Mouse (Mus musculus) frontal cortex, adult 2 months (tissue): ENCODE measurements around the gene Jmjd8. TPM values are rescaled to one million over a fixed set of nuclear protein-coding genes. Genes with fewer than 3 reads are reported as not detected.
"Not testable (repeated sequence)": the region's sequence is repeated elsewhere in the genome, so short reads cannot be mapped to it uniquely, and the experiment has no call there.

Source experiments
- DNase-seq, 2 experiments: peaks; one replicate each; pipeline ENCODE4 v3.0.0; 2022; ENCODE audit warnings: low spot score in 1 of 2; ENCODE audit errors: extremely low spot score in 1 of 2
- polyA plus RNA-seq: library from polyadenylated mRNA; depleted of rRNA; stranded (reverse); fragments of >200 nt; gene quantifications from 2 replicates; pipeline ENCODE4 v1.2.3, GENCODE M21; 2012

The Jmjd8 gene
- polyA plus RNA-seq, 1 experiment = 65.6 TPM

DNA sequence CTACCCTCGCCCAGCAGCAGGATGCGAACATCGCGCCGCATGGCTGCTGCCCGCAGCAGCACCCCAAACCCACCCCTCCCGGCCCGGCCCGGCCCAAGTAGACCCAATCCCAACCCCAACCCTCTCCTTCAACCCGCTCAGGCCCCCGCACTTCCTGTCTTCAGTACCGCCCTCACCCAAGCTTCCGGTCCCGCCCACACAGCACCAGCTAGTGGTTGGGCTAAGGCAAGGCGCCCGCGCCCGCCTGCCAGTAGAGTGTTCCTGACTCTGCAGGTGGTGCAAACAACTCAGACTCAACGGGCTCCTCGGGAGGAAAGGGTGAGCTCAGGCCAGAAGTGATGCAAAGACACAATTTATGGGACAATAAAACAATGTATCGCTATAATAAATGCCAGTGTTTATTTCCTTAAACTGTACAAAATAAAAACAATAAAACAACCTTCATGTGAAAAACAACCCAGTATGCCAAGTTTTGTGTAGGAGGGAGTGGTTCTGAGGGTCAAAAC, 15.8 kb downstream of the Jmjd8 start, which contains the start of gene Rhot2:
Gene Rhot2, minus strand, starts transcription at position 456 of the 506 bp plus-strand sequence.
- peak; percentile 87 to 97 for DNase-seq

DNA sequence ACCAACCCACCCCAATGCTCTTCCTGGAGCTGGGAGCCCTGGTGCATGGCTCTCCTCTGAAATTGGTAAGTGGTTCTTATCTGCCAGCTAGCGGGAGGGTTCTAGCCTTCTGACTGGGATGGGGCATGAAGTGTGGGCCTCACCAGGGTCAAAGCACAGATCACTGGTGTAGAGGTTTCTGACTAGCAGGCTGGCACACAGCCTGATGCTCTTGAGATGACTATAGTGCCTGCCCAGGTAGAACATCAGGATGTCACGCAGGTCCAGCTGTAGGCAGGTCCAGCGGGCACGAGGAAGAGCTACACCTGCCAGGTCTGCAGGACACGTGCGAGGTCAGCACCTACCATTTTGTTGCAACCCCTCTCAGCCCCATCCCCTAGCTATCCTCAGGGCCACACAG, 31.6 kb downstream of the Jmjd8 start:
- no peak for DNase-seq

DNA sequence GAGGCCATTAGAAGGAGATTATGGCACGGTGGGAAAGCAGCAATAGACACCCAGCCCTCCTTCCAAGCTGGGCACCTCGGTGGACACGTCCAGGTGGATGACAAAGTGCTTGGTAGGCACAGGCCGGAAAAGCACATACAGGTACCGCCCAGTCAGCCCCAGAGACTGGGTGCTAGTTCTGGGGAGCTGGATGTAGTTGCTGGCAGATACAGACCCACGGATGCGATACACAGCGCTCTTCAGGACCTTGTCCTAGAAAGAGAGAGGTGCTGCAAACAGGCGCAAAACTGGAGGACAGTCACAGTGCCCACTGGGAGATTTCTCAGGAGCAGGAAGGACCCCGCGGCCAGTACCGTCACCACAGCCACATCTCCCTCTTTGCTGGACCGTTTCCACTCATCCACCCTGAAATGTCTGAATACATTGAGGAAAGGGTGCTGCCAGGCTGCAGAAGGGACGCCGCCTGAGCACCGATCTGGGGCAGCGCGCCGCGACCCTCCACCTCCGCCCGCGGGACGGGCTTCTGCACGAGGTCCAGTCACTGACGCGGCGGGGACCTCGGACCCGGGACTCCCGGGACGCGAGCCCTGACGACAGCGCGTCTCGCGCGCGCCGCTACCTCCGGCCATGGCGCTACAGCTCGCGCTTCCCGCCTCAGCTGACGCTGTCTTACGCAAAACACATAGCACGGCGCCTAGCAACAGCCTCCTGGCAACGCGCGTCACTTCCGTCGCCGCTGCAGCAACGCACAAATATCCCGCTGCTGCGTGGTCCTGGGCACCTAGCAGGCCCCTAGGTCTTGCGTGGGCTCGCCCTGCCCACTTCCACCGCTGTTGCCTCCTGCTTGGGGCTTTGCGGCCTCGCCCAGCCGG, 32.4 kb downstream of the Jmjd8 start, which contains the start of gene Wdr90:
Gene Wdr90, minus strand, starts transcription at position 670 of the 872 bp plus-strand sequence.
- DNase-seq = peak; percentile 86 to 95

DNA sequence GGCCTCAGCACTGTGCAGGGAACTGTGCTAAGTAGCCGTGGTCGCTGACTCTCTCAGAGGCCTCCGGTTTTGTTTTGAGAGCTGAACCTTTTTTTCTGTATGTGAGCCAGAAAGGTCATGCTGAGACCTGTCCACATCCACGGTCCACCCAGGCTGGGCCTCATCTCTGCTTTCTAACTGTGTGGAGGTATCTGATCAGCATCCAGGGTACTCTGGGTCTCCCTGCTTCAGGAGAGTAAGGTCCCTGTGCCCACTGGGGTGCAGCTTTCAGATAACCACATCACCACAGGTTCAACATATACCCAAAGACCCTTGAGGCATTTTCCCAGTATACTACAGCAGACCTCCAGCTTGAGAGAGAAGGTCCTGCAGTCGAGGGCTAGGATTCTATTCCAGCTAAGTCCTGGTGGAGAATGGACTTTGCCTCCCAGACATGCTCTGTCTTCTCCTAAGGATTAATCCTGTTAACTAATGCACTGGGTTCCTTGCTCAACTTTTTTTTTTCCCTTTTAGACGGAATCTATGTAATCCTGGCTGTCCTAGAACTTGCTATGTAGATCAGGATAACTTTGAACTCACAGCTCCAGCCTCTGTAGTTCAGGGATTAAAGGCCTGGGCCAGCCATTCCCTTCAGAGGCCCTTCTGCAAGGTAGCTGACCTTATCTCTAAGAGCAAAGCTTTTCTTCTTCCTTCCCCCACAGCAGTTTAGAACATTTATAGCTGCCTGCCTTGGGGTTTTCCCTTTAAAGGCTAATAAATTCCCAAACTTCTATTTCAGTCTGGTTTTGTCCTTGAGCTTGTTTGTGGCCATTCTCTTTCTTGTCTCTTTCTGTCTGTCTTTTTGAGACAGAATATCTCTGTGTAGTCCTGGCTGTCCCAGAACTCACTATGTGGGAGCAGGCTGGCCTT, 33.3 kb downstream of the Jmjd8 start:
- no peak for DNase-seq

DNA sequence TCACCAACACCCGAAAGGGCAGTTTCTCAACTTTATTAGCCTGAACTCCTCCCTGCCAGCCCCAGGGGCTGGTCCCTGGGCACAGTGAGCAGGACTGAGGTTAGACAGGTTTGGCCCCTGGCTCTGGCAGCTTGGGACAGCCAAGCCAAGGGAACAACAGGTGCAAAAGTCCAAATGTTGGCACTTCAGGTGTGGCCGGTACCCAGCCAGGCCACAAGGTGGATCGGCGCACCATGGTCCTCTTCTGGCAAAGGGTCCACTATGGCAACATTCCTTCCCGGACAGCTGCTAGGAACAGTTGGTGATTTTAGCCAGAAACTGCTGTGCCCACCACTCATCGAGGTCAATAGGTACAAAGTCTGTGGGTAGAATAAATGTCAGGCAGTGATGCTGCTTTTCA, 35.0 kb downstream of the Jmjd8 start:
- DNase-seq = no peak

GRCm38 (mm10) chr17:25864311-25864710, 35.6 kb downstream of the Jmjd8 start:
- DNase-seq = no peak

GRCm38 (mm10) chr17:25865288-25865687, 36.6 kb downstream of the Jmjd8 start:
- DNase-seq = no peak

- no peak for DNase-seq
These were observed 37.5 kb downstream of the Jmjd8 start for GRCm38 (mm10) chr17:25866172-25866571.

DNA sequence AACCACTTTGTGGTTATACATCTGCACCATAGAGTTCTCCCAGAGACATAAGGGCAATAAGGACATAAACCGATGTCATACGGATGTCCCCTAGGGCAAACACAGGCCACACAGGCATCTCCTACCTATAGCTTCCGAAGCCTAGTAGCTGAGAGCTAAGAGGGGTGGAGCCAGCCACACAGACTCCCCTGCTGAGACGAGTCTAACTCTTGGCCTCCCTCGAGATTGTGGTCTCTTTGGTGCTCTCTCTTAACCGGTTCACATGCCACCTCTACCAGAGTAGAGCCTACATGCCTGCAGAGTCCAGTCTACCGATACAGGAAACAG, 38.8 kb downstream of the Jmjd8 start:
- DNase-seq = no peak

GRCm38 (mm10) chr17:25867836-25868600, 39.4 kb downstream of the Jmjd8 start:
- DNase-seq = no peak

GRCm38 (mm10) chr17:25868601-25869191, 40.0 kb downstream of the Jmjd8 start, which contains the start of gene Mcrip2:
Gene Mcrip2, minus strand, starts transcription at chr17:25868764.
- DNase-seq = peak in 1 of 2 experiments; percentile 83

DNA sequence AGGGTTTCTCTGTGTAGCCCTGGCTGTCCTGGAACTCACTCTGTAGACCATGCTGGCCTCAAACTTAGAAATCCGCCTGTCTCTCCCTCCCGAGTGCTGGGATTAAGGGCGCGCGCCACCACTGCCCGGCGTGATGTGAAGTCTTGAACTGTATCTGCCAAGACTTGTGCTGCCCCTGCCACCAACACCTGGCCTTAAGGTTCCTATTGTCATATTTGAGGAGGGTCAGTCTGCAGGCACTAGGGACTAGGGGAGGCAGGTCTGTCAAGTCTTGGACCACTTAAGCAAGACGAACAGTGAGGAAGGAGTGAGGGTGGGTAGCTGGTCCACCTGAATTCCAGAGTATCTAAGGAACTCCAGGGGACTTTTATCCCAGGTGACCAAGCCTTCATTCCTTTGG, 40.8 kb downstream of the Jmjd8 start:
- no peak for DNase-seq

DNA sequence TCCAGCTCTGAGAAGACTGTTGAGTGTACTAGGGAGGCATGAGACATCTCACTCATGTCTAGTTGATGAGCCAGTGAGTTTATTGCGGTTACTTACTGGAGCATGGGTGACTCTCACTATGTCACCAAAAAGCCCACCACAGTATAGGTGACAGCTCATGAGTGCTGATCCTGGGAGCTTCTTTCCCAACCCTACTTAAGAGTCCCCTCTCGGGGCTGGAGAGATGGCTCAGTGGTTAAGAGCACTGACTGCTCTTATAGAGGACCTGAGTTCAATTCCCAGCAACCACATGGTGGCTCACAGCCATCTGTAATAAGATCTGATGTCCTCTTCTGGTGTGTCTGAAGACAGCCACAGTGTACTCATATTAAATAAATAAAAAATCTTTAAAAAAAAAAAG, 41.3 kb downstream of the Jmjd8 start:
- no peak for DNase-seq

DNA sequence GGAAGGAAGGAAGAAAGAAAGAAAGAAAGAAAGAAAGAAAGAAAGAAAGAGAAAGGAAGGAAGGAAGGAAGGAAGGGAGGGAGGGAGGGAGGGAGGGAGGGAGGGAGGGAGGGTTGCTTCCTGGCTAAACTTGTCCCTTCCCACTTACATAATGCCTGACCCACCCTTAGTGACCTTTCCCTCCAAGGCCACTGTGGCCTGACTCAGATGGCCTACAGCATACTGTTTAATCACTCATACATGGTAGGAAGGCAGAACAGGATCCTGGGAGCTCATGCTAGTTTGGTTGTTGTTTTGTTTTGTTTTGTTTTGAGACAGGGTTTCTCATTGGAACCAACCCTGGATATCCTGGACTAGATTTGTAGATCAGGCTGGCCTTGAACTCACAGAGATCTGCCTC, 42.9 kb downstream of the Jmjd8 start:
- DNase-seq = not testable (repeated sequence)

- DNase-seq = no peak
These were observed 44.0 kb downstream of the Jmjd8 start for GRCm38 (mm10) chr17:25872676-25873075.

DNA sequence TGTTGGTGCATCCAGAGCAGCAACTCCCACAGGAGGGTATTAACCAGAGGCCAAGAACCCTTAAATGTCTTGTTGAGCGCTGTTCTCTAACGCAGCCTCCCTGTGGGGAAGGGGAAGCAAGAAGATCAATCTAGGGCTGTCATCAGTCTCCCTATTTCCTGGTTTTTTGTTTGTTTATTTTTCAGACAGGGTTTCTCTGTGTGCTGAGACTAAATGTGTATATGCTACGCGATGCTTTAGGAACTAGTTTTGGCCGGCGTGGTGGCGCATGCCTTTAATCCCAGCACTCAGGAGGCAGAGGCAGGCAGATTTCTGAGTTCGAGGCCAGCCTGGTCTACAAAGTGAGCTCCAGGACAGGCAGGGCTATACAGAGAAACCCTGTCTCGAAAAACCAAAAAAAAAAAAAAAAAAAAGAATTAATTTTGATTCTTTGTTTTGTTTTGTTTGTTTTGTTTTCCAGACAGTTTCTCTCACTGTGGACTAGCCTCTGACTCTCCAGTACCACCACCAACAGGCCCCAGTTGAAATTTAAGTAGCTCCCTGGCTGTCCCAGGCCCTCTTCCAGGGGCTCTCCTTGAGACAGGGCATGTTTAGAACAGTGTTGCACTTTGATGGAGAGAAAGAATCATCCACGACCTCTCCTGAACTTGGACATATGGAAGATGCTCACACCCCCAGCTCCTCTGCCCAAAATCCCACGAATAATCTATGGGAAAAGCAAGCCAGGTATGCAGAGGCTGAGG, 44.9 kb downstream of the Jmjd8 start:
- no peak for DNase-seq

GRCm38 (mm10) chr17:25874148-25874720, 45.6 kb downstream of the Jmjd8 start:
- DNase-seq = no peak

GRCm38 (mm10) chr17:25874721-25875170, 46.1 kb downstream of the Jmjd8 start, which contains the start of gene Mettl26:
Gene Mettl26, plus strand, starts transcription at chr17:25875074.
- peak; percentile 93 to 100 for DNase-seq
